Mouse (Mus musculus): ENCODE measurements around the gene Cavin1. TPM values are rescaled to one million over a fixed set of nuclear protein-coding genes. Genes with fewer than 3 reads are reported as not detected.

The Cavin1 gene
- total RNA-seq (2023), result 0.27 to 0.88 TPM in 2 of 4 replicates, not detected in the others

GRCm38 (mm10) chr11:100970557-100970937, at the start of gene Cavin1:
TSS of gene Cavin1 (minus strand) at chr11:100970887.

GRCm38 (mm10) chr11:101009046-101009887, 38.6 kb upstream of the Cavin1 start, which contains the start of gene Atp6v0a1:
TSS of gene Atp6v0a1 (plus strand) at chr11:101009452.

GRCm38 (mm10) chr11:100939512-100940151, 31.1 kb downstream of the Cavin1 start, which contains the start of gene Stat3:
TSS of gene Stat3 (minus strand) at chr11:100939540.

Other genes starting within 250 kb of the Cavin1 start
- 123 to 134 TPM (median 127 TPM) in 4 replicates for gene Rab5c, start 232.7 kb downstream of the Cavin1 start, total RNA-seq (2023)
- 8.1 to 10.4 TPM (median 9.4 TPM) in 4 replicates for gene Kcnh4, start 210.9 kb downstream of the Cavin1 start, total RNA-seq (2023)
- gene Hcrt, start 208.0 kb downstream of the Cavin1 start, total RNA-seq (2023), result not detected in 4 replicates
- gene Ghdc, start 199.9 kb downstream of the Cavin1 start, total RNA-seq (2023), result 21.1 to 24.9 TPM (median 23.1 TPM) in 4 replicates
- 63.6 to 80.0 TPM (median 72.1 TPM) in 4 replicates for gene Stat5b, start 120.2 kb downstream of the Cavin1 start, total RNA-seq (2023)
- gene Stat5a, start 111.5 kb downstream of the Cavin1 start, total RNA-seq (2023), result 37.4 to 39.2 TPM (median 38.4 TPM) in 4 replicates
- 260 to 282 TPM (median 268 TPM) in 4 replicates for gene Stat3, start 31.3 kb downstream of the Cavin1 start, total RNA-seq (2023)
- 66.2 to 98.9 TPM (median 80.0 TPM) in 4 replicates for gene Atp6v0a1, start 38.6 kb upstream of the Cavin1 start, total RNA-seq (2023)
- 12.9 to 16.4 TPM (median 15.4 TPM) in 4 replicates for gene Naglu, start 99.1 kb upstream of the Cavin1 start, total RNA-seq (2023)
- gene Hsd17b1, start 107.5 kb upstream of the Cavin1 start, total RNA-seq (2023), result 0.86 to 2.2 TPM (median 1.4 TPM) in 4 replicates
- gene Coasy, start 111.7 kb upstream of the Cavin1 start, total RNA-seq (2023), result 13.9 to 15.7 TPM (median 14.8 TPM) in 4 replicates
- gene Mlx, start 116.4 kb upstream of the Cavin1 start, total RNA-seq (2023), result 32.6 to 43.0 TPM (median 36.8 TPM) in 4 replicates
- gene Psmc3ip, start 124.5 kb upstream of the Cavin1 start, total RNA-seq (2023), result 3.7 to 4.6 TPM (median 4.2 TPM) in 4 replicates
- gene Retreg3, start 149.0 kb upstream of the Cavin1 start, total RNA-seq (2023), result 71.0 to 81.9 TPM (median 75.1 TPM) in 4 replicates
- 15.8 to 18.7 TPM (median 16.9 TPM) in 4 replicates for gene Tubg1, start 149.1 kb upstream of the Cavin1 start, total RNA-seq (2023)
- gene Tubg2, start 185.0 kb upstream of the Cavin1 start, total RNA-seq (2023), result 3.1 to 5.6 TPM (median 4.7 TPM) in 4 replicates
- 0.34 to 0.49 TPM (median 0.37 TPM) in 4 replicates for gene Cntnap1, start 199.6 kb upstream of the Cavin1 start, total RNA-seq (2023)
- 1.2 to 4.3 TPM (median 3.4 TPM) in 4 replicates for gene Plekhh3, start 200.5 kb upstream of the Cavin1 start, total RNA-seq (2023)
- gene Ccr10, start 204.6 kb upstream of the Cavin1 start, total RNA-seq (2023), result not detected in 4 replicates

Data from B cell, adult 62 days (primary cell).